ENCODE assay signal across 19 mouse cellular contexts in genomic region chr1:191995916-191996315, GRCm38 (mm10). TPM values are rescaled to one million over a fixed set of nuclear protein-coding genes. Genes with fewer than 3 reads are reported as not detected.
A peak's percentile ranks its signal among the peaks of the same experiment; 100 is the strongest.
DNase-seq lines count a peak whose midpoint lies in the region; ATAC-seq lines count a peak whose summit lies in the region.
"Had no signal": no experiment of that assay in that cellular context is flagged by ENCODE, and none has a peak within 500 bp of the region (broad histone marks: within the 10 kb centered on the region; RNA-seq: fewer than 3 reads in every experiment).

No protein-coding gene starts in this region.

- no peak overlapping the region for H3K9ac ChIP-seq in kidney, embryonic 14.5 days (ENCODE audit: low read depth, low read length)
- no peak overlapping the region for H3K9ac ChIP-seq in kidney, embryonic 15.5 days
- no peak overlapping the region for H3K9ac ChIP-seq in forebrain, embryonic 14.5 days (ENCODE audit: low read length)
- H3K9ac ChIP-seq: forebrain, embryonic 15.5 days; heart, embryonic 13.5 days; hindbrain, embryonic 14.5 days had no signal

- whole genome bisulfite sequencing in kidney, embryonic 14.5 days = 88% methylated on average over 7 of the region's 7 CpGs
- 93% methylated on average over 7 of the region's 7 CpGs for WGBS in kidney, embryonic 15.5 days
- WGBS in forebrain, embryonic 14.5 days = 93% methylated on average over 7 of the region's 7 CpGs

- no peaks in the 10 kb centered on the region for H3K27me3 ChIP-seq in kidney, embryonic 14.5 days (ENCODE audit: control insufficient read depth, insufficient read depth, low read length)
- H3K27me3 ChIP-seq in kidney, embryonic 15.5 days = no peaks in the 10 kb centered on the region
- H3K27me3 ChIP-seq in forebrain, embryonic 14.5 days (replicated peaks; ENCODE audit: control insufficient read depth, insufficient read depth, low read length) = no peaks in the 10 kb centered on the region
- H3K27me3 ChIP-seq: CH12.LX; forebrain, embryonic 15.5 days; heart, embryonic 13.5 days; Patski had no signal

- peaks cover 3% of the 10 kb centered on the region for H3K9me3 ChIP-seq in kidney, embryonic 14.5 days (ENCODE audit: control insufficient read depth, low read length)
- H3K9me3 ChIP-seq in kidney, embryonic 15.5 days (replicated peaks) = 0 out of 2 replicates have a peak, but pooled peaks cover 3% of the 10 kb centered on the region
- H3K9me3 ChIP-seq in forebrain, embryonic 14.5 days (replicated peaks; ENCODE audit: control insufficient read depth, low read length) = no peaks in the 10 kb centered on the region
- H3K9me3 ChIP-seq: forebrain, embryonic 15.5 days; G1E; heart, embryonic 10.5 days; heart, embryonic 13.5 days had no signal

- H3K4me1 ChIP-seq in kidney, embryonic 14.5 days (ENCODE audit: control insufficient read depth, insufficient read depth, low read length) = peaks cover 6% of the 10 kb centered on the region; the same call in 1 of the 2 replicates
- peaks cover 9% of the 10 kb centered on the region for H3K4me1 ChIP-seq in kidney, embryonic 15.5 days
- no peaks in the 10 kb centered on the region for H3K4me1 ChIP-seq in forebrain, embryonic 14.5 days (ENCODE audit: control insufficient read depth, insufficient read depth, low read length)
- H3K4me1 ChIP-seq: forebrain, embryonic 15.5 days had no signal

- H3K27ac ChIP-seq in kidney, embryonic 14.5 days (ENCODE audit: low read depth, low read length) = no peak overlapping the region
- H3K27ac ChIP-seq in kidney, embryonic 15.5 days = no peak overlapping the region
- no peak overlapping the region for H3K27ac ChIP-seq in forebrain, embryonic 14.5 days (ENCODE audit: low read depth, low read length)
- H3K27ac ChIP-seq: forebrain, embryonic 15.5 days; heart, adult 2 months; heart, embryonic 10.5 days; heart, embryonic 13.5 days; hindbrain, embryonic 14.5 days; hindbrain, postnatal 0 days had no signal

- peak; percentile 72 for DNase-seq in kidney, adult 11 months
- DNase-seq in kidney, adult 8-10 months = peak; percentile 72 to 79
- DNase-seq in kidney, postnatal 25 days = peak; percentile 65 to 86
- DNase-seq in forebrain, embryonic 14.5 days (ENCODE audit: low spot score) = no peak

- H3K36me3 ChIP-seq in kidney, embryonic 14.5 days (ENCODE audit: control insufficient read depth, insufficient read depth, low read length) = peaks cover 17% of the 10 kb centered on the region
- peaks cover 56% of the 10 kb centered on the region for H3K36me3 ChIP-seq in kidney, embryonic 15.5 days
- H3K36me3 ChIP-seq in forebrain, embryonic 14.5 days (ENCODE audit: control insufficient read depth, insufficient read depth, low read length) = no peaks in the 10 kb centered on the region
- H3K36me3 ChIP-seq: forebrain, embryonic 15.5 days had no signal

- no peak for ATAC-seq in kidney, embryonic 14.5 days (ENCODE audit: low FRiP score, low TSS enrichment)
- ATAC-seq in kidney, embryonic 15.5 days (replicated peaks; ENCODE audit: low FRiP score) = no peak
- 0 out of 2 replicates have a peak, but pooled peaks have one; percentile 13 for ATAC-seq in erythroblast, adult 5-6 weeks (replicated peaks; ENCODE audit: low FRiP score, poor library complexity, severe bottlenecking)
- ATAC-seq in cerebellum, adult (ENCODE audit: insufficient number of reproducible peaks, low FRiP score, low TSS enrichment) = no peak
- no peak for ATAC-seq in forebrain, embryonic 14.5 days
- ATAC-seq: forebrain, embryonic 15.5 days; hindbrain, postnatal 0 days; Patski had no signal

- H3K4me2 ChIP-seq in kidney, embryonic 14.5 days (replicated peaks; ENCODE audit: low read depth, low read length) = no peak overlapping the region
- H3K4me2 ChIP-seq in kidney, embryonic 15.5 days = no peak overlapping the region
- no peak overlapping the region for H3K4me2 ChIP-seq in forebrain, embryonic 14.5 days (ENCODE audit: low read length)
- H3K4me2 ChIP-seq: forebrain, embryonic 15.5 days; heart, embryonic 13.5 days; hindbrain, embryonic 14.5 days had no signal

- H3K4me3 ChIP-seq in kidney, embryonic 14.5 days (ENCODE audit: low read length) = no peak overlapping the region
- H3K4me3 ChIP-seq in kidney, embryonic 15.5 days (replicated peaks) = no peak overlapping the region
- H3K4me3 ChIP-seq in forebrain, embryonic 14.5 days (ENCODE audit: low read depth, low read length) = no peak overlapping the region
- H3K4me3 ChIP-seq: forebrain, embryonic 15.5 days; heart, adult 2 months; heart, embryonic 10.5 days; heart, embryonic 13.5 days had no signal

RNA-seq across cellular contexts. Expression of gene Rd3, which starts 18.7 kb away (rescaled TPM):
- polyA plus RNA-seq in kidney, embryonic 14.5 days (2014; fragmentation: Nextera tagmentation; extraction: Ambion mirVana) = 0.20 and 0.27 TPM in 2 replicates
- polyA plus RNA-seq in kidney, embryonic 15.5 days (2015; fragmentation: Nextera tagmentation; extraction: Ambion mirVana) = 0.36 and 0.45 TPM in 2 replicates
- total RNA-seq in erythroblast, adult 5-6 weeks (2015; ENCODE audit: low replicate concordance) = not detected in 2 replicates
- 0.26 TPM in 1 of 2 replicates, not detected in the other for total RNA-seq in erythroblast, adult 5-6 weeks (2017; ENCODE audit: low replicate concordance)
- polyA plus RNA-seq in forebrain, embryonic 14.5 days (2014; fragmentation: Nextera tagmentation; extraction: Ambion mirVana) = 2.4 and 2.7 TPM in 2 replicates
- total RNA-seq: G1E; gastrocnemius, adult 18-20 months; granulocyte monocyte progenitor cell, adult 5-6 weeks had no signal
- polyA plus RNA-seq: G1E had no signal
